20 mouse cellular contexts compared by ENCODE assay signal in the genomic region with DNA sequence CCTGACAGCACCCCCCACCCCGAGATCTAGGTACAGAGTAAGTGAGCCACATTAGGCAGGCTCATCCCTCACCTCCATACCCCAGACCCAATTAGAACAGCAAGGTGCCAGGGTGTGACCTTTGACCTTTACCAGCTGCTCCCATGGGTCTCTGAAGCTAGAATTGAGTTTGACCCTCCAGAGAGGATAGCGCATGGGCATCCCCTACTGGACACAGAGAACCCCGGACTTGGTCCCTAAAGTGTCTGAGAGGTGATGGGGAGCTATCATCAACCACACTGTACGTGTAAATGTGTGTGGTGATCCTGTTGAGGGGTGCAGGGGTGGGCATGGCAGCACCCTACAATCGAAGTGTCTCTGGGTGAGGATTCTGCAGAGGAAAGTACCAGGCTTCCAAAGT. TPM values are rescaled to one million over a fixed set of nuclear protein-coding genes. Genes with fewer than 3 reads are reported as not detected.
DNase-seq lines count a peak whose midpoint lies in the region; ATAC-seq and TF ChIP-seq lines count a peak whose summit lies in the region.
"Had no signal": no experiment of that assay in that cellular context is flagged by ENCODE, and none has a peak within 500 bp of the region (broad histone marks: within the 10 kb centered on the region; RNA-seq: fewer than 3 reads in every experiment).

No protein-coding gene starts in this region.

- no peak overlapping the region for H3K4me3 ChIP-seq in heart, embryonic 12.5 days
- no peak overlapping the region for H3K4me3 ChIP-seq in liver, adult 2 months (ENCODE audit: insufficient read depth, low read depth, low read length)
- no peak overlapping the region for H3K4me3 ChIP-seq in midbrain, postnatal 0 days (ENCODE audit: low read depth, low read length)
- H3K4me3 ChIP-seq in midbrain, embryonic 15.5 days = no peak overlapping the region
- H3K4me3 ChIP-seq in stomach, postnatal 0 days (ENCODE audit: low read depth, low read length) = no peak overlapping the region
- H3K4me3 ChIP-seq: hindbrain, embryonic 12.5 days; left cerebral cortex, adult 2 months; lung, embryonic 15.5 days; midbrain, embryonic 12.5 days had no signal

- TF ChIP-seq EP300 in stomach, postnatal 0 days (optimal IDR thresholded peaks at IDR 0.05) = no peak

- DNase-seq in heart, postnatal 10 days = no peak
- no peak for DNase-seq in liver, adult 2 months (ENCODE audit: extremely low read depth, low read depth, low spot score)
- no peak for DNase-seq in liver
- DNase-seq in midbrain, postnatal 0 days (ENCODE audit: low spot score) = no peak
- DNase-seq in stomach, postnatal 0 days (ENCODE audit: low spot score) = no peak
- DNase-seq in spleen, postnatal 14 days (ENCODE audit: low spot score in 2 of 2) = no peak
- DNase-seq: B cell, adult 2 months; cerebellum, adult 9-10 months; kidney, adult 9 months; kidney, postnatal 4 days; layer of hippocampus, adult 9-11 months; thymus, postnatal 14 days had no signal

- H3K36me3 ChIP-seq in heart, embryonic 12.5 days = no peaks in the 10 kb centered on the region
- no peaks in the 10 kb centered on the region for H3K36me3 ChIP-seq in liver, adult 2 months (ENCODE audit: control insufficient read depth, insufficient read depth, low read length)
- no peaks in the 10 kb centered on the region for H3K36me3 ChIP-seq in midbrain, postnatal 0 days (ENCODE audit: insufficient read depth, low read length)
- no peaks in the 10 kb centered on the region for H3K36me3 ChIP-seq in midbrain, embryonic 15.5 days (replicated peaks)
- H3K36me3 ChIP-seq in stomach, postnatal 0 days (ENCODE audit: control insufficient read depth, insufficient read depth, low read length) = no peaks in the 10 kb centered on the region
- H3K36me3 ChIP-seq: hindbrain, embryonic 12.5 days; lung, embryonic 15.5 days; midbrain, embryonic 12.5 days had no signal

- 0 out of 2 replicates have a peak, but pooled peaks have one; percentile 20 for ATAC-seq in heart, embryonic 12.5 days (ENCODE audit: insufficient number of reproducible peaks, low FRiP score)
- ATAC-seq in midbrain, postnatal 0 days (ENCODE audit: low FRiP score) = no peak
- no peak for ATAC-seq in midbrain, embryonic 15.5 days (replicated peaks)
- ATAC-seq in stomach, postnatal 0 days (ENCODE audit: low FRiP score, low TSS enrichment) = 0 out of 2 replicates have a peak, but pooled peaks have one; percentile 21

- peaks cover 3% of the 10 kb centered on the region; the same call in 1 of the 2 replicates for H3K27me3 ChIP-seq in heart, embryonic 12.5 days (replicated peaks)
- no peaks in the 10 kb centered on the region for H3K27me3 ChIP-seq in liver, adult 2 months (ENCODE audit: control insufficient read depth, insufficient read depth, low read length)
- H3K27me3 ChIP-seq in midbrain, postnatal 0 days (ENCODE audit: insufficient read depth, low read length) = no peaks in the 10 kb centered on the region
- H3K27me3 ChIP-seq in midbrain, embryonic 15.5 days (replicated peaks) = no peaks in the 10 kb centered on the region
- H3K27me3 ChIP-seq in stomach, postnatal 0 days (ENCODE audit: control insufficient read depth, insufficient read depth, low read length) = no peaks in the 10 kb centered on the region
- H3K27me3 ChIP-seq: hindbrain, embryonic 12.5 days; lung, embryonic 15.5 days; midbrain, embryonic 12.5 days had no signal

- no peak overlapping the region for H3K27ac ChIP-seq in heart, embryonic 12.5 days (ENCODE audit: poor library complexity, severe bottlenecking)
- H3K27ac ChIP-seq in liver, adult 2 months (replicated peaks; ENCODE audit: insufficient read depth, low read depth, low read length) = no peak overlapping the region
- H3K27ac ChIP-seq in midbrain, postnatal 0 days (ENCODE audit: low read depth, low read length) = no peak overlapping the region
- no peak overlapping the region for H3K27ac ChIP-seq in midbrain, embryonic 15.5 days
- no peak overlapping the region for H3K27ac ChIP-seq in stomach, postnatal 0 days (replicated peaks)
- H3K27ac ChIP-seq: hindbrain, embryonic 12.5 days; left cerebral cortex, adult 2 months; lung, embryonic 15.5 days; midbrain, embryonic 12.5 days had no signal

- H3K9me3 ChIP-seq in heart, embryonic 12.5 days (replicated peaks) = no peaks in the 10 kb centered on the region
- no peaks in the 10 kb centered on the region for H3K9me3 ChIP-seq in midbrain, postnatal 0 days (ENCODE audit: low read length)
- H3K9me3 ChIP-seq in midbrain, embryonic 15.5 days = no peaks in the 10 kb centered on the region
- H3K9me3 ChIP-seq in stomach, postnatal 0 days (ENCODE audit: control insufficient read depth, low read length) = no peaks in the 10 kb centered on the region
- H3K9me3 ChIP-seq: hindbrain, embryonic 12.5 days; lung, embryonic 15.5 days; midbrain, embryonic 12.5 days had no signal

- peak; percentile 21; the same call in 1 of the 2 replicates for TF ChIP-seq CTCF in liver, adult 2 months (IDR thresholded peaks at IDR 0.05; ENCODE audit: low read depth, low read length)
- peak; percentile 25 for TF ChIP-seq CTCF in midbrain, postnatal 0 days (IDR thresholded peaks at IDR 0.05)
- peak; percentile 43 for TF ChIP-seq CTCF in stomach, postnatal 0 days (IDR thresholded peaks at IDR 0.05; ENCODE audit: low read depth)

- no peak overlapping the region for H3K4me2 ChIP-seq in heart, embryonic 12.5 days
- H3K4me2 ChIP-seq in midbrain, postnatal 0 days (ENCODE audit: low read depth, low read length, poor library complexity, severe bottlenecking) = no peak overlapping the region
- H3K4me2 ChIP-seq in midbrain, embryonic 15.5 days = no peak overlapping the region
- no peak overlapping the region for H3K4me2 ChIP-seq in stomach, postnatal 0 days (replicated peaks; ENCODE audit: low read depth)
- H3K4me2 ChIP-seq: heart, embryonic 11.5 days; hindbrain, embryonic 12.5 days; lung, embryonic 15.5 days; midbrain, embryonic 12.5 days had no signal

- intact Hi-C loops in heart, postnatal 10 days (cut with DNase I) = no loop called here

- no peak for TF ChIP-seq POLR2A in liver, adult 2 months (IDR thresholded peaks at IDR 0.05; ENCODE audit: extremely low read depth, insufficient read depth, low read length)

- 81% methylated on average over 5 of the region's 5 CpGs for WGBS in heart, embryonic 12.5 days
- 88% methylated on average over 5 of the region's 5 CpGs for WGBS in liver, adult 2 months
- WGBS in midbrain, postnatal 0 days = 89% methylated on average over 5 of the region's 5 CpGs
- 91% methylated on average over 5 of the region's 5 CpGs for WGBS in midbrain, embryonic 15.5 days
- WGBS in stomach, postnatal 0 days = 81% methylated on average over 5 of the region's 5 CpGs

- H3K9ac ChIP-seq in heart, embryonic 12.5 days = no peak overlapping the region
- H3K9ac ChIP-seq in liver, adult 2 months (ENCODE audit: low read depth, low read length) = no peak overlapping the region
- H3K9ac ChIP-seq in midbrain, postnatal 0 days (replicated peaks; ENCODE audit: low read length, poor library complexity, severe bottlenecking) = no peak overlapping the region
- no peak overlapping the region for H3K9ac ChIP-seq in midbrain, embryonic 15.5 days
- no peak overlapping the region for H3K9ac ChIP-seq in stomach, postnatal 0 days (ENCODE audit: low read length)
- H3K9ac ChIP-seq: hindbrain, embryonic 12.5 days; lung, embryonic 15.5 days; midbrain, embryonic 12.5 days had no signal

- H3K79me2 ChIP-seq in liver, adult 2 months (ENCODE audit: control insufficient read depth, insufficient read depth, low read length) = no peaks in the 10 kb centered on the region

- H3K4me1 ChIP-seq in heart, embryonic 12.5 days (replicated peaks) = no peaks in the 10 kb centered on the region
- H3K4me1 ChIP-seq in liver, adult 2 months (ENCODE audit: control insufficient read depth, insufficient read depth, low read length) = no peaks in the 10 kb centered on the region
- no peaks in the 10 kb centered on the region for H3K4me1 ChIP-seq in midbrain, postnatal 0 days (ENCODE audit: insufficient read depth, low read length)
- H3K4me1 ChIP-seq in midbrain, embryonic 15.5 days = no peaks in the 10 kb centered on the region
- no peaks in the 10 kb centered on the region for H3K4me1 ChIP-seq in stomach, postnatal 0 days (replicated peaks; ENCODE audit: control insufficient read depth, insufficient read depth)
- H3K4me1 ChIP-seq: hindbrain, embryonic 12.5 days; midbrain, embryonic 12.5 days had no signal

RNA-seq across cellular contexts. Expression of a gene that starts 44.8 kb away (rescaled TPM):
- polyA plus RNA-seq in heart, embryonic 12.5 days (2016; fragmentation: Nextera tagmentation; extraction: Ambion mirVana) = 4.0 and 4.4 TPM in 2 replicates
- total RNA-seq in heart, postnatal 10 days (2021) = 1 to 10 TPM in 1 of 2 experiments, under 1 TPM in 1; 0.84 to 2.0 TPM
- total RNA-seq in liver, adult 2 months (2014; rRNA removed) = not detected in 2 replicates
- 0.11 TPM in 1 of 2 replicates, not detected in the other for polyA plus RNA-seq in liver, adult 2 months (2012; rRNA removed)
- total RNA-seq in midbrain, postnatal 0 days (2014; rRNA removed) = 5.0 and 5.3 TPM in 2 replicates
- polyA plus RNA-seq in midbrain, postnatal 0 days (2015; fragmentation: Nextera tagmentation; extraction: Ambion mirVana) = 2.4 and 2.6 TPM in 2 replicates
- polyA plus RNA-seq in midbrain, embryonic 15.5 days (2015; fragmentation: Nextera tagmentation; extraction: Ambion mirVana) = 1.7 and 1.8 TPM in 2 replicates
- polyA plus RNA-seq in stomach, postnatal 0 days (2015; fragmentation: Nextera tagmentation; extraction: Ambion mirVana) = 0.28 and 0.30 TPM in 2 replicates
- total RNA-seq: megakaryocyte, adult 5-6 weeks had no signal

Comparison
In these comparisons a context has a peak if more than half of its experiments do, and no peak if none do; other contexts are left out.
1. ATAC-seq: peak in heart, embryonic 12.5 days (single experiment) and stomach, postnatal 0 days (single experiment); none in midbrain, postnatal 0 days (single experiment) and midbrain, embryonic 15.5 days (single experiment).
2. Peak in every context shown above with its lines, with median percentiles within 50 percentile points of each other: CTCF ChIP-seq.